Mouse (Mus musculus) heart, postnatal 0 days (tissue): Measurements from ENCODE around the gene Tet3.

ENCODE experiments used
- CTCF ChIP-seq: IDR thresholded peaks from 2 replicates; pipeline ENCODE4 v1.5.1; 2016; ENCODE audit warnings: antibody characterized with exemption, control low read depth, low read depth
- EP300 ChIP-seq: IDR thresholded peaks from 2 replicates; pipeline ENCODE4 v1.6.1; 2016; ENCODE audit warnings: antibody characterized with exemption, low read depth

GRCm38 (mm10) chr6:83438584-83438983, 20.3 kb downstream of the Tet3 start:
- no peak for TF ChIP-seq CTCF
- TF ChIP-seq EP300, result no peak
